In genomic region chr9:84278731-84279130, GRCm38 (mm10) we compare ENCODE assay signal across 24 mouse cellular contexts.
DNase-seq lines count a peak whose midpoint lies in the region; ATAC-seq and TF ChIP-seq lines count a peak whose summit lies in the region.
"Had no signal": no experiment of that assay in that cellular context is flagged by ENCODE, and none has a peak within 500 bp of the region (broad histone marks: within the 10 kb centered on the region; RNA-seq: fewer than 3 reads in every experiment).

No protein-coding gene starts in this region.

- H3K4me3 ChIP-seq in hindbrain, embryonic 11.5 days (ENCODE audit: low read depth, low read length): no peak overlapping the region
- H3K4me3 ChIP-seq in hindbrain, embryonic 14.5 days (replicated peaks; ENCODE audit: low read length): no peak overlapping the region
- no peak overlapping the region for H3K4me3 ChIP-seq in midbrain, embryonic 15.5 days
- H3K4me3 ChIP-seq in midbrain, embryonic 14.5 days (replicated peaks; ENCODE audit: low read depth, low read length): no peak overlapping the region
- no peak overlapping the region for H3K4me3 ChIP-seq in forebrain, embryonic 15.5 days
- H3K4me3 ChIP-seq: embryonic facial prominence, embryonic 12.5 days; erythroblast, embryonic 14.5 days; gastrocnemius, adult 2 months; heart, embryonic 10.5 days; limb, embryonic 15.5 days; liver, embryonic 15.5 days; lung, embryonic 15.5 days; megakaryocyte, embryonic 14.5 days had no signal

- intact Hi-C loops in gastrocnemius, postnatal 14 days (cut with DNase I; ENCODE audit: low total_unique reads): no loop called here

- H3K27ac ChIP-seq in hindbrain, embryonic 11.5 days (ENCODE audit: low read depth, low read length): no peak overlapping the region
- H3K27ac ChIP-seq in hindbrain, embryonic 14.5 days: no peak overlapping the region
- H3K27ac ChIP-seq in midbrain, embryonic 15.5 days: no peak overlapping the region
- no peak overlapping the region for H3K27ac ChIP-seq in midbrain, embryonic 14.5 days (replicated peaks; ENCODE audit: low read depth, low read length)
- peak overlapping the region; percentile 47 for H3K27ac ChIP-seq in forebrain, embryonic 15.5 days (replicated peaks)
- H3K27ac ChIP-seq: embryonic facial prominence, embryonic 12.5 days; gastrocnemius, adult 2 months; heart, embryonic 10.5 days; limb, embryonic 15.5 days; liver, embryonic 15.5 days; lung, embryonic 15.5 days had no signal

- TF ChIP-seq CTCF in brain, embryonic 14.5 days (IDR thresholded peaks at IDR 0.05; ENCODE audit: borderline replicate concordance, extremely low read depth, insufficient read depth, insufficient read length): no peak

- TF ChIP-seq POLR2A in brain, embryonic 14.5 days (IDR thresholded peaks at IDR 0.05; ENCODE audit: borderline replicate concordance, extremely low read depth, insufficient read depth, insufficient read length, poor library complexity, severe bottlenecking): no peak

- no peaks in the 10 kb centered on the region for H3K36me3 ChIP-seq in hindbrain, embryonic 11.5 days (ENCODE audit: control insufficient read depth, insufficient read depth, low read length)
- H3K36me3 ChIP-seq in hindbrain, embryonic 14.5 days (replicated peaks; ENCODE audit: control insufficient read depth, insufficient read depth): no peaks in the 10 kb centered on the region
- no peaks in the 10 kb centered on the region for H3K36me3 ChIP-seq in midbrain, embryonic 15.5 days (replicated peaks)
- no peaks in the 10 kb centered on the region for H3K36me3 ChIP-seq in midbrain, embryonic 14.5 days (ENCODE audit: control insufficient read depth, insufficient read depth, low read length)
- H3K36me3 ChIP-seq in forebrain, embryonic 15.5 days: no peaks in the 10 kb centered on the region
- H3K36me3 ChIP-seq: embryonic facial prominence, embryonic 12.5 days; heart, embryonic 10.5 days; limb, embryonic 15.5 days; liver, embryonic 15.5 days; lung, embryonic 15.5 days had no signal

- no peak for DNase-seq in hindbrain, embryonic 11.5 days (ENCODE audit: low spot score)
- no peak for DNase-seq in hindbrain, embryonic 14.5 days (ENCODE audit: low spot score)
- DNase-seq in midbrain, embryonic 14.5 days: no peak
- DNase-seq in brain, embryonic 14.5 days (ENCODE audit: low read depth): peak; percentile 91
- no peak for DNase-seq in gastrocnemius, postnatal 14 days
- DNase-seq in right cerebral cortex, postnatal 36 days (ENCODE audit: low spot score in 2 of 2): no peak
- DNase-seq: adrenal gland, postnatal 25 days; cerebellum, postnatal 10 days; gastrocnemius, adult 2 months; heart, postnatal 4 days; kidney, postnatal 25 days; lung, postnatal 36 days; right cerebral cortex, postnatal 4 days; thymus, postnatal 14 days had no signal

- no peaks in the 10 kb centered on the region for H3K9me3 ChIP-seq in hindbrain, embryonic 11.5 days (ENCODE audit: control insufficient read depth, low read length)
- 0 out of 2 replicates have a peak, but pooled peaks cover 4% of the 10 kb centered on the region for H3K9me3 ChIP-seq in hindbrain, embryonic 14.5 days (ENCODE audit: control insufficient read depth, low read length)
- no peaks in the 10 kb centered on the region for H3K9me3 ChIP-seq in midbrain, embryonic 15.5 days
- no peaks in the 10 kb centered on the region for H3K9me3 ChIP-seq in midbrain, embryonic 14.5 days (ENCODE audit: control insufficient read depth, low read length)
- H3K9me3 ChIP-seq in forebrain, embryonic 15.5 days: no peaks in the 10 kb centered on the region
- H3K9me3 ChIP-seq: limb, embryonic 15.5 days; liver, embryonic 15.5 days; lung, embryonic 15.5 days had no signal

- peak; percentile 56 for ATAC-seq in hindbrain, embryonic 11.5 days (ENCODE audit: low FRiP score)
- no peak for ATAC-seq in hindbrain, embryonic 14.5 days (ENCODE audit: low FRiP score)
- ATAC-seq in midbrain, embryonic 15.5 days (replicated peaks): peak; percentile 67
- ATAC-seq in midbrain, embryonic 14.5 days (ENCODE audit: low FRiP score, low TSS enrichment): no peak
- ATAC-seq in forebrain, embryonic 15.5 days (replicated peaks): peak; percentile 84
- ATAC-seq: intestine, postnatal 0 days had no signal

- no peak overlapping the region for H3K4me2 ChIP-seq in hindbrain, embryonic 11.5 days (replicated peaks; ENCODE audit: low read depth, low read length)
- no peak overlapping the region for H3K4me2 ChIP-seq in hindbrain, embryonic 14.5 days (replicated peaks)
- no peak overlapping the region for H3K4me2 ChIP-seq in midbrain, embryonic 15.5 days
- no peak overlapping the region for H3K4me2 ChIP-seq in midbrain, embryonic 14.5 days (ENCODE audit: low read length)
- no peak overlapping the region for H3K4me2 ChIP-seq in forebrain, embryonic 15.5 days (replicated peaks)
- H3K4me2 ChIP-seq: embryonic facial prominence, embryonic 12.5 days; limb, embryonic 15.5 days; liver, embryonic 15.5 days; lung, embryonic 15.5 days had no signal

- H3K4me1 ChIP-seq in hindbrain, embryonic 11.5 days (replicated peaks; ENCODE audit: control insufficient read depth, insufficient read depth, low read length): no peaks in the 10 kb centered on the region; the same call in 1 of the 2 replicates
- H3K4me1 ChIP-seq in hindbrain, embryonic 14.5 days (replicated peaks; ENCODE audit: control insufficient read depth, insufficient read depth, low read length): no peaks in the 10 kb centered on the region; the same call in 1 of the 2 replicates
- no peaks in the 10 kb centered on the region for H3K4me1 ChIP-seq in midbrain, embryonic 15.5 days
- peaks cover under 1% of the 10 kb centered on the region; the same call in 1 of the 2 replicates for H3K4me1 ChIP-seq in midbrain, embryonic 14.5 days (ENCODE audit: control insufficient read depth, insufficient read depth, low read length)
- peaks cover 25% of the 10 kb centered on the region for H3K4me1 ChIP-seq in forebrain, embryonic 15.5 days
- H3K4me1 ChIP-seq: embryonic facial prominence, embryonic 12.5 days; heart, embryonic 10.5 days; liver, embryonic 15.5 days; lung, embryonic 15.5 days; megakaryocyte, embryonic 14.5 days had no signal

- 30% methylated on average over 1 of the region's 1 CpGs for WGBS in hindbrain, embryonic 11.5 days
- 0% methylated on average over 1 of the region's 1 CpGs for WGBS in hindbrain, embryonic 14.5 days
- WGBS in midbrain, embryonic 15.5 days: 0% methylated on average over 1 of the region's 1 CpGs
- 3% methylated on average over 1 of the region's 1 CpGs for WGBS in midbrain, embryonic 14.5 days
- WGBS in forebrain, embryonic 15.5 days: 0% methylated on average over 1 of the region's 1 CpGs

- H3K27me3 ChIP-seq in hindbrain, embryonic 11.5 days (ENCODE audit: control insufficient read depth, insufficient read depth, low read length): no peaks in the 10 kb centered on the region
- H3K27me3 ChIP-seq in hindbrain, embryonic 14.5 days (ENCODE audit: control insufficient read depth, insufficient read depth, low read length): no peaks in the 10 kb centered on the region
- no peaks in the 10 kb centered on the region for H3K27me3 ChIP-seq in midbrain, embryonic 15.5 days (replicated peaks)
- H3K27me3 ChIP-seq in midbrain, embryonic 14.5 days (ENCODE audit: control insufficient read depth, insufficient read depth, low read length): no peaks in the 10 kb centered on the region
- no peaks in the 10 kb centered on the region for H3K27me3 ChIP-seq in forebrain, embryonic 15.5 days
- H3K27me3 ChIP-seq: embryonic facial prominence, embryonic 12.5 days; limb, embryonic 15.5 days; liver, embryonic 15.5 days; lung, embryonic 15.5 days; megakaryocyte, embryonic 14.5 days had no signal

- H3K9ac ChIP-seq in hindbrain, embryonic 11.5 days (ENCODE audit: low read depth, low read length): no peak overlapping the region
- no peak overlapping the region for H3K9ac ChIP-seq in hindbrain, embryonic 14.5 days
- no peak overlapping the region for H3K9ac ChIP-seq in midbrain, embryonic 15.5 days
- no peak overlapping the region for H3K9ac ChIP-seq in midbrain, embryonic 14.5 days (replicated peaks; ENCODE audit: low read length)
- H3K9ac ChIP-seq in forebrain, embryonic 15.5 days (replicated peaks): no peak overlapping the region
- H3K9ac ChIP-seq: embryonic facial prominence, embryonic 12.5 days; limb, embryonic 15.5 days; liver, embryonic 15.5 days; lung, embryonic 15.5 days had no signal

Comparison
In these comparisons a context has a peak if more than half of its experiments do, and no peak if none do; other contexts are left out.
1. ATAC-seq: peak in hindbrain, embryonic 11.5 days (single experiment), midbrain, embryonic 15.5 days (single experiment) and forebrain, embryonic 15.5 days (single experiment); none in hindbrain, embryonic 14.5 days (single experiment) and midbrain, embryonic 14.5 days (single experiment).